Mouse (Mus musculus) mouse trophoblast stem cell (cell line): Measurements from ENCODE around the gene H2-DMb2.

Experiments
- in situ Hi-C, 2 experiments: fragments of 300-500 bp; cut with MseI, MboI; formaldehyde crosslinking; loops; 2 replicates in 1 of 2; 3 replicates in 1 of 2; pipeline ENCODE4 v1.15.1; 2025

Gene H2-DMb2

DNA sequence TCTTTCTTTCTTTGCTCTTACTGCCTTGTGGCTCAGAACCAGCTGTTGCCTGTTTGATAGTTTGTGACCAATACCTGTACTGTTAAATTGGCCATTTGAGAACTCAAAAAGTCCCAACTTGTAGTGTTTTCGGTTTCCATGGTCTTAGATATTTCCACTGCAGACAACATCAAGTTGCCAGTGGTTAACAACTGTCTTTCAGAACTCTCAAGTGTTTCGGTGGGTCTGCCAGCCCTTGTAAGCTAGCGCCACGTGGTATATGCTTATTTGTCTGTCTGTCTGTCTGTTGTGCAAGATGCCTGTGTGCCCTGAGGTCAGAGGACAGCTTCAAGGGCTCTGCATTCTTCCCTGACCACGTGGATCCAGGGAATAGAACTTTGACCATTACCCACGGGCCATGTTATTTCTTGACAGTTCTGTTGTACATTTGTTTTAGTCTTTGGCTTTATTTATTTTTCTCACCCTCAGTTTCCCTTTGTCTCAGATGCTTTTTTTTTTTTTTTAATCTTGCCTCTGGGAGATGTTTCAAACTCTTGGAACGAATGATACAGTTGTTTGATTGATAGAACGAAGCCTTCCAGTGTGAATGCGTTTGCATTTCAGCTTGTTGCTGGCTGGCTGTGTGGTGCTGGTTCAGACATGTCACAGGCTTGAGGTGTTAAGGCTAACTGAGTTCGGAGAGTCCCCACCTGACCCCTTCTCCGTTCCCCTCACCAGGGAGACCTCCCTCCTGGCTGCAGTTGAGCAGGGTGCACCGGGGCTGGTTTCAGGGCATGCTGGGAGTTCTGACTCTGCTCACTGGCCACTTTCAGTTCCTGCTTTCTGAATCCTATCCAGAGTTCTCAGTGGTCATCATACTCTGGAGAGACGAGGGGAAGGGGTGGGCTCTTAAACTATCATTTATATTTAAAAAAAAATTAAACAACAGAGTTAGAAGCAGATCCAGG lies 37.1 kb downstream of the H2-DMb2 start:
- in situ Hi-C loops: no loop called here

DNA sequence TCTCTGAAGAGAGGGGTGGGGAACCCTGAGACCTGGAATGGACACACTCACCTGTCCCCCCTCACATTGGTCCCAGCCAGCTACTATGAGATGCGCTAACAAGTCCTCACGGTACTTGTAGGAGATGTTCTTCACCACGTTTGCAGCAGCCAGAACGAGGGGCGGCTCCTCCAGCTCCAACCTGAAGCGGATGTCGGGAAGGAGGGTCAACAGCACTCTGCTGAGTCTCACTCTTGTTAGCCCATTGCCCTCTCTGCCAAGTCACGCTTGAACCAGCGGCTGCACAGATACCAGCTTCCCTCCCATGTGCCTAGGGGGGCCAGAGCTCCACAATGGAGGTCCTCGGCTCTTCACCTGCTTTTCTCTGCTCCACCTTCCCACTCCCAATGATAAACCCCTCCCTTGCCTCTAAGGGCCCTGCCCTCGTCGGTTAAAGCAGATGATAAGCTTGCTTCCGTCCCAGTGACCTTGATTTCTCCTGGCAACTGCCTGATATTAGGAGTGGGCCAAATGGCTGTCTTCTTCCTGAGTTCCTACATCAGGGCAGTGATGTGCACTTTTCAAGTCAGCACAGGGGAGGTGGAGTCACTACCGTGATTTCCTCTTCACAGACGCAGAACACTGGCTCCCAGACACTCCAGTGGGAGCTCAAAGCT lies 40.6 kb downstream of the H2-DMb2 start:
- in situ Hi-C loops: no loop called here

DNA sequence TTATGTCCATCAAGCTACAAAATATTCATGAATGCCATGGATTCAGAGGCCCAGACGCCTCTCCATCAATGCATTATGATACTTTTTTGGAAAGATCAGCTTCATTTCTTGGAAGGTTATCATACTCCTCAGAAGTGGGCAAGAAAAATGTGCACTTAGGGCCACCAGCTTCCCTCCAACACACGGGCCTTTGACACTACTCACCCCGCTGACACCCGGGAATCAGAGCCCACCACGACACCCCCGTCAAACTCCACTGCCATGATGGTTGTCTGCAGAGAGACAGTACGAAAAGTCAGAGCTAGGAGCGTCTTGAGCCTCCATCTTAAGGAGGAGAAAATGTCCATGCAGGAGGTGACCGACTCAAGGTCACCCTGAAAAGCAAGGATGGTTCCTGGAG lies 42.4 kb downstream of the H2-DMb2 start:
- in situ Hi-C loops: no loop called here

DNA sequence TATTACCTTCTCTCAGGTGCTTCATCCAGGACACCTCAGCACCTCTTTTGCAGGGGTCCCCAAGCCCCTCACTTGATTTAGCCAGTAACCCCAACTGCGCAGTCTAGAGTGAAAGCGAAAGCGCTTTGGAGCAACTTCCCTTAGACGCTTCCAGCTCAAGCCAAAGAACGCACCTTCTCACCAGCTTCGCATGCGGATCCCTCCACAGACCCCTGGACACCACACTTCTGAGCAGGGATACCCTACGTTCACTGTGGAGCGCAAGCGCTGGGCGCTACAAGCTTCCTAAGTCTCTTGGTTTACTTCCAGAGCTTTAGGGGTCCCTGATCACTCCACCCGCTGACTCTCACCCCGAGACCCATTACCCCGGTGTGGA lies 43.8 kb downstream of the H2-DMb2 start:
- in situ Hi-C loops: no loop called here

DNA sequence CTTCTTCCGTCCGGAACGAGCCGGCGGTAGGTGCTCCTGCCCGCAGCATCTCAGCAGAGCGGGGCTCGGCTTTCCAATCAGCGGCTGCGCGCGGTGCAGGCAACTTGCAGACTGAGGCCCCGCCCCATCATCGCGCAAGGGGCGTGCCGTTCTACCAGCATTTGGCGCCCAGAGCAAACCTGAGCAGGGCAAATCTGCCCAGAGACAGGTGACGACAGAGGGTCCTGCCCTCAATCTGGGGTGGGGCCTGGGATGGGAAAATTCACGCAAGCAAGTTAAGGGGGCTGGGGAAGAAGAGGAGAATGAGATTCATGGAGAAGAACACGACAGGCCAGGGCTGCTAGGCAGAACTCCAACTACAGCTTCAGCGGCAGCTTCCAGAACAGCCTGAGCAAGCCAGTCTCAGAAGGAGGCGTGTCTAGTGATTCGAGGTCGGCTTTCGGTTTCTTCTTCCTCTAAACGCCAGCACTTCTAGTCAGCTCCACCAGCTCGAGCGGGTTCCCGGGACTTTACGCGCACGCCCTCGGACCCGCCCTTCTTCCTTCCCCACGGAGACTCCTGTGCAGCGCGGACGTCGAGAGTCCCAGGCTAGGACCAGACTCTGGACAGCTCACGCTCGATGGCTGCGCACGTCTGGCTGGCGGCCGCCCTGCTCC lies 44.3 kb downstream of the H2-DMb2 start, which contains the start of the genes Tap1 and Psmb9:
TSS of gene Tap1 (plus strand) at position 293 of the 656 bp plus-strand sequence.
TSS of gene Psmb9 (minus strand) at position 504 of the 656 bp plus-strand sequence.
- in situ Hi-C loops: no loop called here

DNA sequence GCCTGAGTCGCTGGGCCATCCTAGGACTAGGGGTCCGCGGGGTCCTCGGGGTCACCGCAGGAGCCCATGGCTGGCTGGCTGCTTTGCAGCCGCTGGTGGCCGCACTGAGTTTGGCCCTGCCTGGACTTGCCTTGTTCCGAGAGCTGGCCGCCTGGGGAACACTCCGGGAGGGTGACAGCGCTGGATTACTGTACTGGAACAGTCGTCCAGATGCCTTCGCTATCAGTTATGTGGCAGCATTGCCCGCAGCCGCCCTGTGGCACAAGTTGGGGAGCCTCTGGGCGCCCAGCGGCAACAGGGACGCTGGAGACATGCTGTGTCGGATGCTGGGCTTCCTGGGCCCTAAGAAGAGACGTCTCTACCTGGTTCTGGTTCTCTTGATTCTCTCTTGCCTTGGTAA lies 44.9 kb downstream of the H2-DMb2 start:
- in situ Hi-C loops: no loop called here

DNA sequence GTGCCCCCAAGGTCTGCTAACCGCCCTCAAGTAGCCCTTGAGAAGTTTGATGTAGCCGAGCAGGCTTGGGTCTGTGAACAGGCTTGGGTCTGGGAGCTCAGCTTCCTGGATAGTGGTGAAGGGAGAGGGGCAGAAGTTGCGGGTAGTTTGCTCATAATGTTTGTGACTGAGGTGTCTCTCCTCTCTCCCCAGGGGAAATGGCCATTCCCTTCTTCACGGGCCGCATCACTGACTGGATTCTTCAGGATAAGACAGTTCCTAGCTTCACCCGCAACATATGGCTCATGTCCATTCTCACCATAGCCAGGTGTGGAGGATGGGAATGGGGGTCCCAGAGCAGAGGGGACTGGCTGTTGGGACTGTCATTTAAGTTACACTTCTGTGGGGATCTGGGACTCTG lies 45.9 kb downstream of the H2-DMb2 start:
- in situ Hi-C loops: no loop called here

DNA sequence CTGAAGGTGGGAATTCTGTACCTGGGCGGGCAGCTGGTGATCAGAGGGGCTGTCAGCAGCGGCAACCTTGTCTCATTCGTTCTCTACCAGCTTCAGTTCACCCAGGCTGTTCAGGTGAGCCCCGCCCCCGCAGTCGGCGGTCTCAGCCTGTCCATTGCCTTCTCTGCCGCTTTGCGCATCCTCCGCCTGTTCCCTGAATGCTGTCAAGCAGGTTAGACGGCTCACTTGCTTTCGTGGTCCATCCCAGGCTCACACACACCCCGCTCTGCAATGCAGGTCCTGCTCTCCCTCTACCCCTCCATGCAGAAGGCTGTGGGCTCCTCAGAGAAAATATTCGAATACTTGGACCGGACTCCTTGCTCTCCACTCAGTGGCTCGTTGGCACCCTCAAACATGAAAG lies 49.7 kb downstream of the H2-DMb2 start:
- in situ Hi-C loops: no loop called here

DNA sequence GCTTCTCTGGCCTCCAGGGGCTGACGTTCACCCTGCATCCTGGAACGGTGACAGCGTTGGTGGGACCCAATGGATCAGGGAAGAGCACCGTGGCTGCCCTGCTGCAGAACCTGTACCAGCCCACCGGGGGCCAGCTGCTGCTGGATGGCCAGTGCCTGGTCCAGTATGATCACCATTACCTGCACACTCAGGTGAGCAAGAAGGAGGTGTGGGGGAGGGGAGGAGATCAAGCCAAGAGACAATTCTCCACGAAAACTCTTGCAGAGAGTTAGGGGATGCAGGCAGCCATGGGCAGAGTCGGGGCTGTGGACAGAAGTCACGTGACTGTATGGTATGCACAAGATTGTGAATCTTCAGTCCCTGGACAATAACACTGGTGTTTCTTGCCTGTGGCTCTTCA lies 50.4 kb downstream of the H2-DMb2 start:
- in situ Hi-C loops: no loop called here

DNA sequence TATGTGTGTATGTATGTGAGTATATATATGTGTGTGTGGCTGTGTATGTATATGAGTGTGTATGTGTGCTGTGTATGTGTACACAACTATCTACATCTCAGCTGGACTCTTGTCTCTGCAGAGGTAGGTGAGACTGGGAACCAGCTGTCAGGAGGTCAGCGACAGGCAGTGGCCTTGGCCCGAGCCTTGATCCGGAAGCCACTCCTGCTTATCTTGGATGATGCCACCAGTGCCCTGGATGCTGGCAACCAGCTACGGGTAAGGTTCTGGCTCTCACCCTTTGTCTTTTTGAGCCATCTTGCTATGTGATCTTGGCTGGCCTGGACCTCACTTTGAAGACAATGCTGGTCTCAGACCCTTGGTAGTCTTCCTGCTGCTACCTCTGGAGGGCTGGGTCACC lies 51.6 kb downstream of the H2-DMb2 start:
- in situ Hi-C loops: no loop called here

DNA sequence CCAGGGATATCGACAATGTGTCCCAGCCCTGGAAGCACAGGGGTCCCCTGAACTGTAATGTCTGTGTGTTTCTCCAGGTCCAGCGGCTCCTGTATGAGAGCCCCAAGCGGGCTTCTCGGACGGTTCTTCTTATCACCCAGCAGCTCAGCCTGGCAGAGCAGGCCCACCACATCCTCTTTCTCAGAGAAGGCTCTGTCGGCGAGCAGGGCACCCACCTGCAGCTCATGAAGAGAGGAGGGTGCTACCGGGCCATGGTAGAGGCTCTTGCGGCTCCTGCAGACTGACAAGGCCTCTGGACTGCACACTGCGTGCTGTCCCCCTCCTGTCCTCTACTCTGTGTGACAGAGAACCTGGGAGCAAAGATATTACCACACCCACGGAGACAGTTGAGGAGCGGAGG lies 53.4 kb downstream of the H2-DMb2 start:
- in situ Hi-C loops: no loop called here

DNA sequence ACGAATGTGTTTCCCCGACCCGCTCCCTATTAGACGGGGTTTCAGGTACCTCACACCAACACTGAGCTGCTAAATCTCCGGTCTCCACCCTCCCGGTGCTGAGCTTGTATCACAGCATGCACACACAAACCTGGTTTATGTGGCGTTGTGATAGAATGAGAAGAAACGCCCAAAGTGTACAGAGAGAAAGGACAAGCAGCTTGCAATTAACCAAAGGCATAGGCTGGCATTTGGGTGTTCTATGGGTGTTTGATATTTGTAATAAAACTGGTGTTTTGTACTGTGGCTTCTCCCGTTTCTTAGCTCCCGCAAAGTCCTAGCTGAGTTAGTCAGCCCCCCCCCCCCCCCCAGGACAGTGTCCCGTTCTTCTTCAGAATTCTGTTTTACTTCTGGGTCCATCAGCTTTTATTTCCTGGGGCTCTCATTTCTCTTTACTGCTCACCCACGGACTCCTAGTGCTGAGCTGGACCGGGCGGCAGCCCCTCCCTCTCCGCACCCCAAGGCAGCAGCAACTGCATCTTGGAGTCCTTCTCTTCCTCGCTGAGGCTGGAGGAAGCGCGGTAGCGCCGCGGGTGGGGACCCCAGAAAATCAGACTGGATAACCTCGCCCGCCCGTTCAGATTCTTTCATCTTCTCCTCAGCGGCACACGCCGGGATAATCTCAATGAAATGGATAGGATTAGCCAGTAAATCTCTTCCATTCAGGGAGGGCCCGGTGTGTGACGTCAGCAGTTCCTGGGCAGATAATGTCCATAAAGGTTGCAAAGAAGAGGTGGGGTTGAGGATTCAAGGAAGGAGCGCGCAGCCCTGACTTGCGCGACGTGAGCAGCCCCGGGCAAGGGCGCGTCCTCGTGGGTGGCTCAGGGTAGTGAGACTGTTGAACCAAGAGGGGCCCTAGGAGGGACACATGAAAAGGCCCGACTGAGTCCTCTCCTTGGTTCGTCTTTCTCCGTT lies 54.1 kb downstream of the H2-DMb2 start, which contains the start of gene Psmb8:
TSS of gene Psmb8 (plus strand) at position 781 of the 954 bp plus-strand sequence.
- in situ Hi-C loops: no loop called here

DNA sequence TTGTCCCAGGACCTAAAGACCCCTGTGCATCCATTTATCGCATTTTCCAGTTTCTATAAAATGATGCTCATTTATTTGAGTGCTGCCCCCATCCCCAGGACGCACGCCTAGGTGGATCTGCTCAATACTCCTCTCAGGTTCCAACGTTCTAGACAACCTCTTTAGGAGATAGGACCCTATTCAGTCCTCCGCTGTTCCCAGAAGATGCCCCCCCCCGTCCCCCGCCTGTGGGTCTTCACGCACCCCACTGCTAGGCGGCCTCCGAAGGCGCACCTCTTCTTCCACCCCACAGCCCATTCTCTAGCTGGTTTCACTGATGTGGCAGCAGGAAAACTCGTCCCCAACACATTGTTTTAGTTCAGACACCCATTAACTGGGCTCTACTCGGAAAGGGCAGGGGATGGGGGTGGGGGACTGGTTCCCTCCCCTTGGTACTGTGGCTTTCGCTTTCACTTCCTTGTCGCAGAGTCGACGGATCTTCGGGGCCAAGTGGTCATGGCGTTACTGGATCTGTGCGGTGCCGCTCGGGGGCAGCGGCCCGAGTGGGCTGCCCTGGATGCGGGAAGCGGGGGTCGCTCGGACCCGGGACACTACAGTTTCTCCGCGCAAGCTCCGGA lies 54.9 kb downstream of the H2-DMb2 start:
- in situ Hi-C loops: no loop called here

DNA sequence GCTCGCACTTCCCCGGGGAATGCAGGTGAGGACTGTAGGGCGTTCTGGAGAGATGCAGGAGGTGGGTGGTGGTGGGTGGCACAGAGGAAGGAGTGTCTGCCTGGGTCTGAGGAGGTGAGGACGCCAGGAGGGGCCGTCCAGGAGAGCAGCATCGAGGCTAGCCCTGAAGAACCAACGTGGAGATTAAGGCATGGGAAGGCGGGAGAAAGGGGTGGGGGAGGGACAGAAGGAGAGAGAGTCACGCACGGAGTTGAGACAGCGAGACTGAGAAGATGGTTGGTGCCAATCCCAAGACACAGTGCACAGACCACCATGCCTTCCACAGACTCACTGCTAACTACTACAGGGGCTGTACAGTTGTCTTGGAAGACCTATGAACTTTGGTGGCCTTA lies 55.4 kb downstream of the H2-DMb2 start:
- in situ Hi-C loops: no loop called here

DNA sequence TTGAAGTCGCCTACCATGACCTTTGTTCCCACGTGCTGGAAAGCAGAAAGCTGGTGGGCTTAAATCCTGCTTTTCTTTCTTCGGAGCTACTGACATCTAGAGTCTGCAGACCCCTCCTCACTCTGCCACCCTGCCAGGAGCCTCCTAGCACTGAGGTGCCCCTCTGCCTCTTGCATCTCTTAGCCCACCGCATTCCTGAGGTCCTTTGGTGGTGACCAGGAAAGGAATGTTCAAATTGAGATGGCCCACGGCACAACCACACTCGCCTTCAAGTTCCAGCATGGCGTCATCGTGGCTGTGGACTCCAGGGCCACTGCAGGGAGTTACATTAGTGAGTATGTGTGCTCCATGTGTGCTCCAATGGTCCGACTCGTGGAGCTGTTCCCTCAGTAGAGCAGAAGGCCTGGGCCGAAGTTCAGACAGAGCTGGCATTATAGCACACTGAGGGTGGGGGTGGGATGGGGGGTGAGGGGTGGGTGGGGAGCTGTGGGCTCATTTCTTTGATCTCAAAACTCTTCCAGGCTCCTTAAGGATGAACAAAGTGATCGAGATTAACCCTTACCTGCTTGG lies 56.0 kb downstream of the H2-DMb2 start:
- in situ Hi-C loops: no loop called here

DNA sequence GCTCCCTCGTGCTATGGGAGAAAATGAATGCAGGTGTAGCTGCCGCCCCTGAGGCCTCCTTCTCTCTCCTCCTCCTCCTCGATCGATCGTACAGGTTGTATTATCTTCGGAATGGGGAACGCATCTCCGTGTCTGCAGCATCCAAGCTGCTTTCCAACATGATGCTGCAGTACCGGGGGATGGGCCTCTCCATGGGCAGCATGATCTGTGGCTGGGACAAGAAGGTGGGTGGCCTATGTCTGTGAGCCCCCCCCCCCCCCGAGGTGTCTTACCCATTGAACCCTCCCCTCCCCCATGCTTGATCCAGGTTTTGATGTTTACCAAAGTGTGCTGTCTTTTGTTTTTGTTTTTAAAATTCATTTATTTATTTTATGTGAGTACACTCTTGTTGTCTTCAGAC lies 56.9 kb downstream of the H2-DMb2 start:
- in situ Hi-C loops: no loop called here

DNA sequence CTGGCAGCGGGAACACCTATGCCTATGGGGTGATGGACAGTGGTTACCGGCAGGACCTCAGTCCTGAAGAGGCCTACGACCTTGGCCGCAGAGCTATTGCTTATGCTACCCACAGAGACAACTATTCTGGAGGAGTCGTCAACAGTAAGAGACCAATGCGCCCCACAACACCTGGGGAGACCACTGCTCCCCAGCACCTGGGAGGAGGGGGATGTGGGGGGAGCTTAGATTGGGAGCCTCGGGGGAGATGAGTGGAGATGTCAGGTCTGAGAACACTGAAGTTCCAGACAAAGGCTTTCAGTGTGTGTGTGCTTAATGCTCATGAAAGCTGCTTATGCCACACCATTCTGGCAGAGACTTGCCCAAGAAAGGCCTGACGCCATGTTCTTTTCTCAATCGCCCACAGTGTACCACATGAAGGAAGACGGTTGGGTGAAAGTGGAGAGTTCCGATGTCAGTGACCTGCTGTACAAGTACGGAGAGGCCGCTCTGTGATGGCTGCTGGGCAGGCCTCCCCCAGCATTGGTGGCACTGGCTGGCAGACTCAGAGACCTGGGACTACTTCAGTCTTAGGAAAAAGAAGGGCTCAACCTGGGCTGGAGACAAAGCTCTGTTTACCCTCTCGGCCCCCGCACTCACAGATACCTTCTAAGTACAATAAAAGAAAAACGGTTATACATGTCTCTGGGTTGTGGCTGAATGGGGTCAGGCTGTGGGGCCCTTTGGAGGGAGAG lies 57.8 kb downstream of the H2-DMb2 start:
- in situ Hi-C loops: no loop called here
